Mouse (Mus musculus): ENCODE results near the gene Irf5.
A peak's percentile ranks its signal among the peaks of the same experiment; 100 is the strongest.
"Not testable (repeated sequence)": the region's sequence is repeated elsewhere in the genome, so short reads cannot be mapped to it uniquely, and the experiment has no call there.

Irf5 gene

GRCm38 (mm10) chr6:29527361-29528164, 1.1 kb downstream of the Irf5 start:
- DNase-seq, result peak; percentile 51 to 54

GRCm38 (mm10) chr6:29528165-29528505, 1.7 kb downstream of the Irf5 start:
- DNase-seq, result no peak

GRCm38 (mm10) chr6:29528561-29529443, 2.4 kb downstream of the Irf5 start:
- DNase-seq, result peak; percentile 55 to 61

GRCm38 (mm10) chr6:29529444-29529820, 3.0 kb downstream of the Irf5 start:
- DNase-seq, result no peak

- peak; percentile 37 to 42 for DNase-seq
Observed at GRCm38 (mm10) chr6:29530050-29530449, 3.6 kb downstream of the Irf5 start.

- DNase-seq, result no peak
Observed at GRCm38 (mm10) chr6:29535316-29535715, 8.9 kb downstream of the Irf5 start.

GRCm38 (mm10) chr6:29536651-29537193, 10.3 kb downstream of the Irf5 start:
- DNase-seq, result peak; percentile 26 to 36

- no peak for DNase-seq
Observed at GRCm38 (mm10) chr6:29537221-29537620, 10.8 kb downstream of the Irf5 start.

GRCm38 (mm10) chr6:29539502-29539901, 13.1 kb downstream of the Irf5 start:
- no peak for DNase-seq

GRCm38 (mm10) chr6:29540223-29540622, 13.8 kb downstream of the Irf5 start:
- no peak for DNase-seq

GRCm38 (mm10) chr6:29540956-29541355, 14.5 kb downstream of the Irf5 start:
- no peak for DNase-seq

GRCm38 (mm10) chr6:29545611-29546010, 19.2 kb downstream of the Irf5 start:
- DNase-seq, result no peak

GRCm38 (mm10) chr6:29547582-29547981, 21.2 kb downstream of the Irf5 start:
- no peak for DNase-seq

- no peak for DNase-seq
Observed at GRCm38 (mm10) chr6:29548086-29548485, 21.7 kb downstream of the Irf5 start.

GRCm38 (mm10) chr6:29552526-29552925, 26.1 kb downstream of the Irf5 start:
- no peak for DNase-seq

- DNase-seq, result no peak
Observed at GRCm38 (mm10) chr6:29557112-29557511, 30.7 kb downstream of the Irf5 start.

- not testable (repeated sequence) for DNase-seq
Observed at GRCm38 (mm10) chr6:29576388-29576787, 50.0 kb downstream of the Irf5 start.

- no peak for DNase-seq
Observed at GRCm38 (mm10) chr6:29580770-29581169, 54.3 kb downstream of the Irf5 start.

GRCm38 (mm10) chr6:29581202-29581601, 54.8 kb downstream of the Irf5 start:
- DNase-seq, result no peak
